Mouse (Mus musculus) liver, embryonic 14.5 days (tissue): Measurements from ENCODE around the gene Cdiptos. TPM values are rescaled to one million over a fixed set of nuclear protein-coding genes. Genes with fewer than 3 reads are reported as not detected.

ENCODE experiments used
- ATAC-seq: fragments of 200-750 bp; cut with Nextera tagmentation; 2 replicates; pipeline ENCODE4 v1.8.0; 2017; ENCODE audit warnings: moderate number of reproducible peaks, mild to moderate bottlenecking, moderate library complexity; ENCODE audit not compliant: insufficient read depth
- DNase-seq, 3 experiments: peaks; one replicate each; pipeline ENCODE4 v3.0.0-alpha.2; 2012 to 2013; ENCODE audit warnings: low read depth in 3 of 3, low spot score in 3 of 3
- H3K27ac ChIP-seq: fragments of 300-500 bp; sonication (generic); 2 replicates; pipeline ENCODE4 v1.5.1; 2014; ENCODE audit warnings: moderate library complexity, mild to moderate bottlenecking, control low read depth, inconsistent platforms
- H3K27me3 ChIP-seq: fragments of 300-500 bp; sonication (generic); 2 replicates; pipeline ENCODE4 v1.6.1; 2014; ENCODE audit warnings: mild to moderate bottlenecking, low read length, moderate library complexity; ENCODE audit not compliant: control insufficient read depth, insufficient read depth
- H3K36me3 ChIP-seq: fragments of 300-500 bp; sonication (generic); replicated peaks from 2 replicates; pipeline ENCODE4 v1.6.1; 2014; ENCODE audit warnings: low read depth; ENCODE audit not compliant: control insufficient read depth, insufficient read depth
- H3K4me1 ChIP-seq, 2 experiments: fragments of 200-500 bp in 1 of 2; fragments of 300-500 bp in 1 of 2; sonication (generic) in 1 of 2; replicated peaks; 2 replicates each; pipeline ENCODE4 v1.6.1; 2012 to 2014; ENCODE audit warnings: antibody characterized with exemption in 1 of 2, inconsistent platforms in 1 of 2, low read length in 1 of 2; ENCODE audit not compliant: control insufficient read depth in 2 of 2, insufficient read depth in 2 of 2
- H3K4me2 ChIP-seq: fragments of 300-500 bp; sonication (generic); 2 replicates; pipeline ENCODE4 v1.6.1; 2014; ENCODE audit warnings: low read depth, mild to moderate bottlenecking, control low read depth, moderate library complexity
- H3K4me3 ChIP-seq, 2 experiments: fragments of 200-500 bp in 1 of 2; fragments of 300-500 bp in 1 of 2; sonication (generic) in 1 of 2; 2 replicates each; pipeline ENCODE4 v1.5.1; 2012 to 2014; ENCODE audit warnings: low read depth in 2 of 2, low read length in 2 of 2, mild to moderate bottlenecking in 2 of 2, control low read depth in 1 of 2, inconsistent platforms in 1 of 2, moderate library complexity in 1 of 2; ENCODE audit not compliant: insufficient read depth in 1 of 2
- H3K9ac ChIP-seq: fragments of 300-500 bp; sonication (generic); replicated peaks from 2 replicates; pipeline ENCODE4 v1.6.1; 2014; ENCODE audit warnings: mild to moderate bottlenecking, control low read depth, moderate library complexity
- H3K9me3 ChIP-seq: fragments of 300-500 bp; sonication (generic); 2 replicates; pipeline ENCODE4 v1.6.1; 2016; ENCODE audit warnings: low read length, mixed read lengths; ENCODE audit not compliant: control insufficient read depth
- CTCF ChIP-seq: IDR thresholded peaks from 2 replicates; pipeline ENCODE4 v1.5.1; 2016; ENCODE audit warnings: antibody characterized with exemption, low read depth, control low read depth
- EP300 ChIP-seq: IDR thresholded peaks from 2 replicates; pipeline ENCODE4 v1.6.1; 2016; ENCODE audit warnings: antibody characterized with exemption, low read depth
- WGBS: fragments of 180-500 bp; shearing (Covaris S2); extraction: QIAGEN DNeasy Blood & Tissue Kit; methylation state at CpG from one replicate; pipeline ENCODE4 v1.1.7; 2014; ENCODE audit not compliant: insufficient replicate concordance; 5-methylcytosine and 5-hydroxymethylcytosine counted together
- polyA plus RNA-seq, 2 experiments: library from polyadenylated mRNA; depleted of rRNA in 1 of 2; stranded (reverse) in 1 of 2; unstranded in 1 of 2; fragments of >200 nt; fragmentation: Nextera tagmentation in 1 of 2; extraction: Ambion mirVana in 1 of 2; gene quantifications; 2 replicates each; pipeline versions ENCODE4 v1.2.1 to v1.2.3; 2012 to 2014

The Cdiptos gene
- polyA plus RNA-seq, 2 experiments = 0.18 to 0.20 TPM

GRCm38 (mm10) chr7:127022528-127023271 lies 46.8 kb upstream of the Cdiptos start:
- ATAC-seq (no peak), DNase-seq (no peak)
- TF ChIP-seq CTCF (no peak), EP300 (no peak)
- no peak overlapping the region; the same call in 1 of the 2 replicates for H3K9ac ChIP-seq
- peak overlapping the region; percentile 76 for H3K4me2 ChIP-seq
- 83% methylated on average over 7 of the region's 7 CpGs for WGBS
- H3K9me3 ChIP-seq = no peaks in the 10 kb centered on the region
- H3K4me1 ChIP-seq = peaks cover 24 to 30% of the 10 kb centered on the region in 2 experiments
- peaks cover 30% of the 10 kb centered on the region for H3K36me3 ChIP-seq
- no peaks in the 10 kb centered on the region for H3K27me3 ChIP-seq
- peak overlapping the region in 1 of 2 experiments; percentile 95; a peak in 2 of 4 replicates for H3K4me3 ChIP-seq
- no peak overlapping the region for H3K27ac ChIP-seq

- H3K9ac ChIP-seq = peak overlapping the region; percentile 48
- peak overlapping the region; percentile 67 for H3K4me2 ChIP-seq
- no peaks in the 10 kb centered on the region for H3K9me3 ChIP-seq
- TF ChIP-seq EP300 (no peak; the same call in 1 of the 2 replicates), CTCF (no peak)
- no peaks in the 10 kb centered on the region for H3K27me3 ChIP-seq
- H3K36me3 ChIP-seq = peaks cover 27% of the 10 kb centered on the region
- H3K4me3 ChIP-seq = peak overlapping the region; percentile 13 to 36
- WGBS = 34% methylated on average over 5 of the region's 5 CpGs
- ATAC-seq (no peak), DNase-seq (no peak)
- no peak overlapping the region for H3K27ac ChIP-seq
- peaks cover 24 to 29% of the 10 kb centered on the region in 2 experiments for H3K4me1 ChIP-seq
Measured at GRCm38 (mm10) chr7:127021563-127022527, 45.9 kb upstream of the Cdiptos start.

- H3K4me1 ChIP-seq = peaks cover 24 to 29% of the 10 kb centered on the region in 2 experiments
Measured at GRCm38 (mm10) chr7:127020901-127021562, 45.1 kb upstream of the Cdiptos start, which contains the start of the genes Gm42742 and Prrt2. Gene Gm42742 (minus strand): TSS chr7:127021097. Gene Prrt2 (minus strand): TSS chr7:127021211.

GRCm38 (mm10) chr7:127020491-127020890 lies 44.6 kb upstream of the Cdiptos start:
- peak overlapping the region; percentile 67 for H3K4me2 ChIP-seq
- H3K9ac ChIP-seq = no peak overlapping the region
- no peak for DNase-seq
- H3K36me3 ChIP-seq = peaks cover 27% of the 10 kb centered on the region
- TF ChIP-seq EP300 (no peak), CTCF (no peak)
- H3K27ac ChIP-seq = no peak overlapping the region
- H3K9me3 ChIP-seq = no peaks in the 10 kb centered on the region
- ATAC-seq = no peak
- H3K27me3 ChIP-seq = no peaks in the 10 kb centered on the region
- WGBS = 61% methylated on average over 5 of the region's 5 CpGs
- peak overlapping the region; percentile 7 to 36; a peak in 2 of 4 replicates for H3K4me3 ChIP-seq
- peaks cover 24 to 35% of the 10 kb centered on the region in 2 experiments for H3K4me1 ChIP-seq

More at GRCm38 (mm10) chr7:127020901-127021562, 45.1 kb upstream of the Cdiptos start, which contains the start of the genes Gm42742 and Prrt2:
- WGBS = 2% methylated on average over 36 of the region's 37 CpGs
- peak within 1 kb of the TSS; percentile 48 for H3K9ac ChIP-seq
- H3K4me3 ChIP-seq = peak within 1 kb of the TSS; percentile 13 to 36
- H3K27ac ChIP-seq = no peak within 1 kb of the TSS
- H3K9me3 ChIP-seq = no peaks in the 10 kb centered on the region
- ATAC-seq = no peak
- H3K4me2 ChIP-seq = peak within 1 kb of the TSS; percentile 67
- no peaks in the 10 kb centered on the region for H3K27me3 ChIP-seq
- DNase-seq = no peak
- TF ChIP-seq CTCF (no peak), EP300 (no peak)
- H3K36me3 ChIP-seq = peaks cover 27% of the 10 kb centered on the region
